Mouse (Mus musculus): ENCODE results near the gene Tnnt3. TPM values are rescaled to one million over a fixed set of nuclear protein-coding genes. Genes with fewer than 3 reads are reported as not detected.

Tnnt3 gene
- total RNA-seq, 2 experiments from 2014 or later: 118 to 299 TPM

- no peak for DNase-seq (ENCODE audit: low spot score in 2 of 2)
Measured at GRCm38 (mm10) chr7:142560942-142561855, 62.6 kb downstream of the Tnnt3 start.

DNA sequence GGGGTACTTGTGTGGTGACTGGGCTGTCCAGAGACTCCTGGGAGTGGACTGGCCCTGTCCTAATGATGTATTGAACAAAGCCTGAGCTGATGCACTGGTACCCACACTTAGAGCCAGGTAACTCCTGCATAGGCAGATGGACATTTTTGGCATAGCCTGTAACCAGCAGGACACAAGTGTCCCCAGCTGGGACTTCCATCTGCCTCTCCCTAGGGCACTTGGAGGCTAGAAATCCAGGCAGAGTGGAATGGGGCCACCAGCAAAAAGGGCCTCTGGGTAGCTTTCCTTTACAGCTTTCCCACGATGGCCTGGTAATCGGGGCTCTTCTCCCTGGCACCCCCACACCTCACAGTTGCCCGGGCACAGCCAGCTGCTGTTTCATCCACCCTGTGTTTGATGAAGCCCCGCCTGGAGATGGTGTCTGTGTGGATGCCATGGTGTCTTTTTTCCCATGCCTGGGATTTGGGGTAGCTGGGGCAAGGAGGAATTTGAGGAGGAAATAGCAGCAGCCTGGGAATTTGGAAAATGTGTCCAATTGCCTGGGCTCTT is 63.3 kb downstream of the Tnnt3 start:
- DNase-seq (ENCODE audit: low spot score in 2 of 2): no peak

DNA sequence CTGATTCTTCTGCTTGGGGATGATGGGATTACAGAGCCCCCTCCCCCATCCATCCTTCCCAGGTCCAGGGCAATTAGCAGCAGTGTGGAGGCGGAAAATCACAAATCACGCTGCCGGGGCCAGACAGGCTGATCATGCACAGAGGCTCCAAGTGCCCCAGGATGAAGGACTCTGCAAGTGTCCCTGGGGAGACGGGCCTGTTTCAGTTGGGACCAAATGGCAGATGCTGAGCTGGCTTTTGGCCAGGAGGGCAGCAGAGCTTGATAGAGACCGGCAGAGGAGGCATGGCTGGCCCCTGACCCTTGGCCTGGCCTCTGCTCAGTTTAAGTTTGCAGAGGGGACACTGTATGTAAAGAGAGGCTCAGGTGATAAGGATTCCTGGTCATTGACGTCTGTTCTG is 64.5 kb downstream of the Tnnt3 start:
- no peak for DNase-seq (ENCODE audit: low spot score in 2 of 2)

- no peak for DNase-seq (ENCODE audit: low spot score in 2 of 2)
Measured at GRCm38 (mm10) chr7:142564955-142565643, 66.5 kb downstream of the Tnnt3 start.

Other genes starting within 250 kb of the Tnnt3 start
- not detected for gene Gm2431, start 240.5 kb upstream of the Tnnt3 start, total RNA-seq (2021)
- not detected for gene Gm4559, start 224.5 kb upstream of the Tnnt3 start, total RNA-seq (2021)
- not detected for gene Krtap5-1, start 201.7 kb upstream of the Tnnt3 start, total RNA-seq (2021)
- not detected for gene Krtap5-4, start 195.3 kb upstream of the Tnnt3 start, total RNA-seq (2021)
- 1 to 10 TPM; 5.1 to 6.2 TPM for gene Ifitm10, start 125.1 kb upstream of the Tnnt3 start, total RNA-seq (2021)
- gene Gm49369, start 116.2 kb upstream of the Tnnt3 start, total RNA-seq (2021): 1 to 10 TPM in 1 of 2 experiments, under 1 TPM in 1; 0.48 to 4.3 TPM
- gene Ctsd, start 110.8 kb upstream of the Tnnt3 start, total RNA-seq (2021): 100 to 1,000 TPM; 536 to 544 TPM
- not detected for gene Syt8, start 64.0 kb upstream of the Tnnt3 start, total RNA-seq (2021)
- 100 to 1,000 TPM in 1 of 2 experiments, 10 to 100 TPM in 1; 79.5 to 219 TPM for gene Tnni2, start 57.0 kb upstream of the Tnnt3 start, total RNA-seq (2021)
- 10 to 100 TPM; 25.1 to 43.0 TPM for gene Lsp1, start 38.0 kb upstream of the Tnnt3 start, total RNA-seq (2021)
- gene Mrpl23, start 33.9 kb downstream of the Tnnt3 start, total RNA-seq (2021): 1 to 10 TPM; 8.2 to 9.5 TPM
- gene Igf2, start 168.0 kb downstream of the Tnnt3 start, total RNA-seq (2021): 1,000 to 10,000 TPM in 1 of 2 experiments, 100 to 1,000 TPM in 1; 616 to 1,339 TPM
- gene Gm49394, start 171.1 kb downstream of the Tnnt3 start, total RNA-seq (2021): under 1 TPM in 1 of 2 experiments, not detected in 1; 0.11 TPM
- 1,000 to 10,000 TPM in 1 of 2 experiments, under 1 TPM in 1; 0.79 to 1,084 TPM for gene Ins2, start 244.5 kb downstream of the Tnnt3 start, total RNA-seq (2021)